Mouse (Mus musculus): ENCODE data around the gene Ppy. TPM values are rescaled to one million over a fixed set of nuclear protein-coding genes. Genes with fewer than 3 reads are reported as not detected.

Gene Ppy
- polyA plus RNA-seq, 1 experiment from 2014 or later, result not detected

DNA sequence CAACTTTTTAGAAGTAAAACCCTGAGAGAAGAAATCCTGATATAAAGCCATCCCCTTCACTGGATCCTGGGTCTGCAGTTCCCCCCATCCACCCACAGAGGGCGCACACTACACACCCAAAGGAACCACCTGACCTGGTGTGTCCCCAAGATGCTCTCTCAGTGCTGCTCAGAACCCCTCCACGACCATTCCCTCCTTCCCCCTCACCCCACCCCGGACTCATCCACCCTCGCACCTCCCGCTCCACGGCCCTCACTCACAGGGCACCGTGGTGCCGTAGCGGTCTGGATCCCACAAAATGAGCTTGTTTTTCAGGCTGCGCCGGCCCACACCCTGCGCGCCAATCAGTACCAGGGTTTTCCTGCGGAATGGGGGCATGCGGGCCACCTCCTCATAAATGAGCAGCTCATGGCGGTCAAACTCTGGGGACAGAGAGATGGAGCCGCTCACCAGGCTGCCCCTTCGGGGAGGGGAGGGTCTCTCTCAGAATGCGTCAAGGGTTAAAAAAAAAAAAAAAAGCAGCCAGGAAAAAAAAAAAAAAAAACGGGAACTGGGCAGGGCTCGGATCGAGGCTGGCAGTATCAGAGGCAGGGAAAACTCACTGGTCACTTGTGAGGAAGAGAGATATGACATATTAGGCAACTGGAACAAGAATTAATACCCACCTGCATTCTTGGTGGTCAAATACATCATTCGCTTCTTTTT, 39.7 kb downstream of the Ppy start:
- Histone ChIP-seq H3K9ac (peak overlapping the region; percentile 58), H3K27me3 (peaks cover 6% of the 10 kb centered on the region), H3K27ac (no peak overlapping the region), H3K4me3 (peak overlapping the region; percentile 41), H3K36me3 (ENCODE audit: poor library complexity, severe bottlenecking) (peaks cover 56% of the 10 kb centered on the region), H3K4me2 (peak overlapping the region; percentile 75), H3K4me1 (0 out of 2 replicates have a peak, but pooled peaks cover 3% of the 10 kb centered on the region), H3K9me3 (replicated peaks) (no peaks in the 10 kb centered on the region)
- peak; percentile 75 for ATAC-seq
- WGBS, result 4% methylated on average over 23 of the region's 23 CpGs

DNA sequence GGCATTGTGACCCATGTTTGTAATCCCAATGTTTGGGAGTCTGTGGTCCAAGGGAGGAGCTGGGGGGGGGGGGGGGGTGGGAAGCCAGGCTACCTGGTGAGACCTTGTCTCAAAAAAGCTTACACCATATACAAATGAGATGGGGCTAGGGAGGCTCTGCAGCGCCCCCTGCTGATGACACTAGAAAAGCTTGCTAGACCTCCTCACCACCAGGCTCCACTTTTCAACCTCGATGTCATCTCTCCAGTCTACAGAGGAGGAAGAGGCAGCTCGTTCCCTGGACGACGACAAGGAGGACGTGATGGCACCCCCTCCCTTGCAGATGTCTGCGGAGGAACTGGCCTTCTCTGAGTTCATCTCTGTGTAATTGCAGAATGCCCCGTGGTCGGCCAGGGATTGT, 47.3 kb downstream of the Ppy start:
- H3K36me3 ChIP-seq (ENCODE audit: poor library complexity, severe bottlenecking), result peaks cover 7% of the 10 kb centered on the region
- no peaks in the 10 kb centered on the region for H3K27me3 ChIP-seq
- no peak overlapping the region for H3K27ac ChIP-seq
- ATAC-seq, result no peak
- no peak overlapping the region for H3K4me3 ChIP-seq
- WGBS, result 34% methylated on average over 9 of the region's 9 CpGs
- no peak overlapping the region for H3K4me2 ChIP-seq
- no peaks in the 10 kb centered on the region for H3K4me1 ChIP-seq
- H3K9me3 ChIP-seq (replicated peaks), result no peaks in the 10 kb centered on the region
- H3K9ac ChIP-seq, result no peak overlapping the region

DNA sequence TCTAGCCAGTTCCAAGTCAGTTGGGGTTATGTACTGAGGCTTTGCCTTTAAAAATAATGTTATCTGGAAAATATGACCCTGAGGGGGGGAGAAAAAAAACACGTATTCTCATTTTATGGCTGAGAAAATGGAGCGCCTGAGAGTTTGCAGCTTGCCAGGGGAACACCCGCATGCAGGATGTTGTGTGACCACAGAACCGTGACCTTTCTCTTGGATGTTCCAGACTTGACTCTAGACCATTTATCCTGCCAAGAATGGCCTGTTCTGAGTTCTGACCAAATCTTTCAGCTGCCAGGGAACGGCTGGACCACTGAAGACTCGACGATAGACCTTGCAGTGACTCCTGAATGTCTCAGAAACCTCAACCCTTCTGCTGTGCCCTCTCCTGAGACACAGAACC, 47.9 kb downstream of the Ppy start:
- H3K27me3 ChIP-seq, result no peaks in the 10 kb centered on the region
- H3K4me2 ChIP-seq, result no peak overlapping the region
- 90% methylated on average over 7 of the region's 7 CpGs for WGBS
- no peaks in the 10 kb centered on the region for H3K9me3 ChIP-seq (replicated peaks)
- H3K4me1 ChIP-seq, result no peaks in the 10 kb centered on the region
- H3K4me3 ChIP-seq, result no peak overlapping the region
- no peak overlapping the region for H3K27ac ChIP-seq
- ATAC-seq, result no peak
- H3K36me3 ChIP-seq (ENCODE audit: poor library complexity, severe bottlenecking), result 0 out of 2 replicates have a peak, but pooled peaks cover under 1% of the 10 kb centered on the region
- no peak overlapping the region for H3K9ac ChIP-seq

DNA sequence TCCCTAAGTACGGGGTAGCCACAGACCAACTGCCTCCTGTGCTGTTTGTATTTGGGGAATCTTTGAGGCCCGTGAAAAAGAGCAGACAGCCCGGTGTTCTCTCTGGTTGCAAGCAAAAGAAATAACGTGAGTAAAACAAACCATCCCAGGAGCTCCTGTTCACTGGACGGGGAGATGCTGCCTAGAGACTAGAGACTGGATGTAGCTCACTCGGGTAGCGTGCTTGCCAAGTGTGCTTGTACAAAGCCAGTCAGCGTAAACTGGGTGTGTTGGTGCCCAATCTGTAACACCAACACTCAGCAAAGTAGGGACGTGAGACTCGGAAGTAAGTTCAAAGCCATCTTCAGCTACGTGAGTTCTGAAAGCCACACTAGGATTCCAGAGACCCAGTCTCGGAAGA, 48.4 kb downstream of the Ppy start:
- Histone ChIP-seq H3K4me1 (no peaks in the 10 kb centered on the region), H3K4me3 (no peak overlapping the region), H3K9me3 (replicated peaks) (no peaks in the 10 kb centered on the region), H3K9ac (no peak overlapping the region), H3K36me3 (ENCODE audit: poor library complexity, severe bottlenecking) (no peaks in the 10 kb centered on the region), H3K4me2 (no peak overlapping the region), H3K27me3 (no peaks in the 10 kb centered on the region), H3K27ac (no peak overlapping the region)
- ATAC-seq, result no peak
- WGBS, result 85% methylated on average over 12 of the region's 12 CpGs

DNA sequence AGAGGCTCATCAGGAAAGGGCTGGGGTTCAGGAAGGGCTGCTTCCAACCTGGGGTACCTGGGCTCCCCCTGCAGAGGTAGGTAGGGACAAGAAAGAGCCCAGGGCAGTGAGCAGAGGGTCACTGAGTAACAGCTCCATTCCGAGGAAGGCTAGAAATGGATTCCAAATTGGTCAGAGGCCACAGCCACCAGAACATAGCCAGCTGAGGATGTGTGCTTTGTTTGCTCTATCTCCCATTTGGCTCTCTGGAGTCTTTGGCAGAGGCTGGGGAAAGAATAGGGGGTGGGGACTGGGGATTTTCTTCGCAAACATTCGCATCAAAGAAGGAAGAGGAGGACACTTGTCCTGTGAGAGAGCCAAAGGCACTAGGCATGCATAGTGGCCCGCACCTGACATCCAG, 49.2 kb downstream of the Ppy start:
- Histone ChIP-seq H3K4me3 (no peak overlapping the region), H3K27ac (no peak overlapping the region), H3K4me2 (no peak overlapping the region), H3K9ac (no peak overlapping the region), H3K4me1 (no peaks in the 10 kb centered on the region), H3K36me3 (ENCODE audit: poor library complexity, severe bottlenecking) (no peaks in the 10 kb centered on the region), H3K9me3 (replicated peaks) (no peaks in the 10 kb centered on the region), H3K27me3 (no peaks in the 10 kb centered on the region)
- no peak for ATAC-seq
- 51% methylated on average over 4 of the region's 4 CpGs for WGBS

DNA sequence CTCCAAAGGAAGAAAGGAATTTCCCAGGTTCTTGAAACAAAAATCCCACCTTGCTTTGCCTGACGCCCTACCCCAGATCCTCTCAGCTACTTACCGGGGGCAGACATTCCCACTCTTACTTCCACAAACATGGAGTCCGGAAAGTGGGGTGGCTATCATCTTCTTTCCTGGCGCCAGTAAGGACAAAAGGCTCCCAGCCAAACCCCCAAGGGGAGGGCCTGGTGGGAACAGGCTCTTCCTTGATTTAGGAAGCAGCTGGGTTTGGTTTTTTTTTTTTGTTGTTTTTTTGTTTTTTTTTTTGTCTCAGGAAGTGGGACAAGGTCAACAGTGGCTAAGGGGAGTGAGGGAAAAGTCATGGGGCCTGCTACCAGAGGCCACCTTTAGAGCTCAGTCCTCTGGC, 49.6 kb downstream of the Ppy start:
- ATAC-seq, result no peak
- H3K4me3 ChIP-seq, result no peak overlapping the region
- no peaks in the 10 kb centered on the region for H3K9me3 ChIP-seq (replicated peaks)
- H3K4me1 ChIP-seq, result no peaks in the 10 kb centered on the region
- H3K4me2 ChIP-seq, result no peak overlapping the region
- H3K9ac ChIP-seq, result no peak overlapping the region
- WGBS, result 78% methylated on average over 4 of the region's 4 CpGs
- no peak overlapping the region for H3K27ac ChIP-seq
- H3K36me3 ChIP-seq (ENCODE audit: poor library complexity, severe bottlenecking), result no peaks in the 10 kb centered on the region
- no peaks in the 10 kb centered on the region for H3K27me3 ChIP-seq

Other genes starting within 250 kb of the Ppy start
- gene Meox1, start 206.9 kb downstream of the Ppy start, polyA plus RNA-seq (2015; fragmentation: Nextera tagmentation; extraction: Ambion mirVana), result 0.17 and 0.30 TPM in 2 replicates
- gene Sost, start 134.3 kb downstream of the Ppy start, polyA plus RNA-seq (2015; fragmentation: Nextera tagmentation; extraction: Ambion mirVana), result 0.14 TPM in 1 of 2 replicates, not detected in the other
- gene Cfap97d1, start 117.0 kb downstream of the Ppy start, polyA plus RNA-seq (2015; fragmentation: Nextera tagmentation; extraction: Ambion mirVana), result not detected in 2 replicates
- gene Dusp3, start 114.3 kb downstream of the Ppy start, polyA plus RNA-seq (2015; fragmentation: Nextera tagmentation; extraction: Ambion mirVana), result 8.5 and 8.7 TPM in 2 replicates
- 40.8 and 41.0 TPM in 2 replicates for gene Mpp3, start 72.9 kb downstream of the Ppy start, polyA plus RNA-seq (2015; fragmentation: Nextera tagmentation; extraction: Ambion mirVana)
- 0.27 and 0.31 TPM in 2 replicates for gene Cd300lg, start 59.8 kb downstream of the Ppy start, polyA plus RNA-seq (2015; fragmentation: Nextera tagmentation; extraction: Ambion mirVana)
- 19.8 and 22.0 TPM in 2 replicates for gene Mpp2, start 12.8 kb downstream of the Ppy start, polyA plus RNA-seq (2015; fragmentation: Nextera tagmentation; extraction: Ambion mirVana)
- not detected in 2 replicates for gene Pyy, start 6.5 kb upstream of the Ppy start, polyA plus RNA-seq (2015; fragmentation: Nextera tagmentation; extraction: Ambion mirVana)
- not detected in 2 replicates for gene Nags, start 44.2 kb upstream of the Ppy start, polyA plus RNA-seq (2015; fragmentation: Nextera tagmentation; extraction: Ambion mirVana)
- gene Tmem101, start 55.1 kb upstream of the Ppy start, polyA plus RNA-seq (2015; fragmentation: Nextera tagmentation; extraction: Ambion mirVana), result 35.6 and 39.0 TPM in 2 replicates
- 155 and 158 TPM in 2 replicates for gene Lsm12, start 84.0 kb upstream of the Ppy start, polyA plus RNA-seq (2015; fragmentation: Nextera tagmentation; extraction: Ambion mirVana)
- 21.5 and 25.6 TPM in 2 replicates for gene G6pc3, start 88.3 kb upstream of the Ppy start, polyA plus RNA-seq (2015; fragmentation: Nextera tagmentation; extraction: Ambion mirVana)
- 88.2 TPM in 2 replicates for gene Hdac5, start 128.8 kb upstream of the Ppy start, polyA plus RNA-seq (2015; fragmentation: Nextera tagmentation; extraction: Ambion mirVana)
- 11.0 and 13.7 TPM in 2 replicates for gene BC030867, start 147.6 kb upstream of the Ppy start, polyA plus RNA-seq (2015; fragmentation: Nextera tagmentation; extraction: Ambion mirVana)
- not detected in 2 replicates for gene Asb16, start 167.4 kb upstream of the Ppy start, polyA plus RNA-seq (2015; fragmentation: Nextera tagmentation; extraction: Ambion mirVana)
- 63.2 and 69.6 TPM in 2 replicates for gene Tmub2, start 183.6 kb upstream of the Ppy start, polyA plus RNA-seq (2015; fragmentation: Nextera tagmentation; extraction: Ambion mirVana)
- gene Atxn7l3, start 195.3 kb upstream of the Ppy start, polyA plus RNA-seq (2015; fragmentation: Nextera tagmentation; extraction: Ambion mirVana), result 21.8 and 22.7 TPM in 2 replicates
- gene Ubtf, start 218.4 kb upstream of the Ppy start, polyA plus RNA-seq (2015; fragmentation: Nextera tagmentation; extraction: Ambion mirVana), result 96.1 and 98.8 TPM in 2 replicates